Mouse (Mus musculus): ENCODE data around the gene Slc13a5.

The Slc13a5 gene

DNA sequence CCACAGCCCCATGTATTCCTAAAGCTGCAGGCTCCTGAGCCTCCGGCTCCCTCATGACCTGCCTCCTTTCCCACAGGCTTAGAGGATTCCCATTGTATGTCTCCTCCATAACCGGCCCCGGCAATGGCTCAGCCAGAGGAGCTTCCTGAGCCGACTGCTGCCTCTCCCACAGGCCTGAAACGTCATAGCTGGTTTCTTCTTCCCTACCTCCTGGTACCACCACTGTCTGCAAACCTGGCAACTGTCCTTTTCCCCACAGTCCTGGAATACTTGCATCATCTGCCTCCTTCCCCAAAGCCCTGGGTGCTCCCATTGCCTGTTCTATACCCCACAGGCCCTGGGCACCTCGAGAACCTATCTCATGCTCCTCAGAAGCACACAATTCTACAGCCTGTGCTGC lies 61.8 kb downstream of the Slc13a5 start:
- no peak for DNase-seq (ENCODE audit: low spot score in 2 of 2)

GRCm38 (mm10) chr11:72203440-72203839 lies 63.6 kb downstream of the Slc13a5 start:
- no peak for DNase-seq (ENCODE audit: low spot score in 2 of 2)

GRCm38 (mm10) chr11:72196506-72196905 lies 70.5 kb downstream of the Slc13a5 start:
- DNase-seq (ENCODE audit: low spot score in 2 of 2) = no peak

DNA sequence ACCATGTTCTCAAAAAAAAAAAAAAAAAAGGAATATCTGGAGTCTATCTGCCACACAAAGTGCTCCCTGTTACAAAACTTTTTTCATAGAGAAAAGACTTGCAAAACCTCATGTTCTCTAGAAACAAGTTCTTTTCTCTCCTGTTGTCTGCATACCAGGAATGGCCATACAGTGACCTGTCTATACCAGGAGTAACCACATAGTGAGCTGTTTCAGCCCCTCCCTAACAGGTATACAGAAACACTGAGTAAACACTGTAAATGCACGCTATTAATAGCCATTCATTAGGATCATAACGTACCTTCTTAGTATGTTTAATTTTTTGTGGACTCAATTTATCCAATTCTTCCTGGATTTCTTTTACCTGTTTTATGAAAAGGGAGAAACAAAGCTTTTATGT lies 72.8 kb downstream of the Slc13a5 start:
- no peak for DNase-seq (ENCODE audit: low spot score in 2 of 2)
